Mouse (Mus musculus) myocyte (in vitro differentiated cells): ENCODE data around the gene Acbd4. TPM values are rescaled to one million over a fixed set of nuclear protein-coding genes. Genes with fewer than 3 reads are reported as not detected.

Experiments used
- H3K27me3 ChIP-seq: one replicate; pipeline ENCODE4 v1.6.1; 2011; ENCODE audit not compliant: control insufficient read depth, insufficient read depth, insufficient read length
- H3K36me3 ChIP-seq: one replicate; pipeline ENCODE4 v1.6.1; 2011; ENCODE audit not compliant: control insufficient read depth, insufficient read depth
- H3K4me2 ChIP-seq: one replicate; pipeline ENCODE4 v1.6.1; 2011; ENCODE audit warnings: low read depth, control low read depth
- H3K4me3 ChIP-seq: one replicate; pipeline ENCODE4 v1.5.1; 2011; ENCODE audit warnings: mild to moderate bottlenecking, control low read depth, moderate library complexity
- H3K79me2 ChIP-seq: one replicate; pipeline ENCODE4 v1.6.1; 2011; ENCODE audit not compliant: control insufficient read depth, insufficient read depth
- H3ac ChIP-seq: one replicate; pipeline ENCODE4 v1.6.1; 2011; ENCODE audit not compliant: control insufficient read depth, insufficient read length
- CEBPB ChIP-seq: IDR thresholded peaks from 2 replicates; pipeline ENCODE4 v1.6.1; 2011; ENCODE audit warnings: mild to moderate bottlenecking, moderate library complexity; ENCODE audit not compliant: poor library complexity, insufficient read depth, severe bottlenecking
- E2F4 ChIP-seq: IDR thresholded peaks from one replicate; pipeline ENCODE4 v1.6.1; 2011; ENCODE audit warnings: mild to moderate bottlenecking, control low read depth, moderate library complexity; ENCODE audit not compliant: insufficient read depth
- MAX ChIP-seq: IDR thresholded peaks from one replicate; pipeline ENCODE4 v1.6.1; 2011; ENCODE audit warnings: low read depth, mild to moderate bottlenecking, control low read depth
- MYOD1 ChIP-seq, 3 experiments: IDR thresholded peaks; one replicate each; pipeline ENCODE4 v1.6.1; 2011; ENCODE audit warnings: control low read depth in 2 of 3, low read depth in 2 of 3, mild to moderate bottlenecking in 2 of 3, moderate library complexity in 1 of 3; ENCODE audit not compliant: insufficient read length in 2 of 3, control insufficient read depth in 1 of 3
- MYOG ChIP-seq, 3 experiments: IDR thresholded peaks; one replicate each; pipeline ENCODE4 v1.6.1; 2011; ENCODE audit warnings: control low read depth in 2 of 3, low read depth in 2 of 3, mild to moderate bottlenecking in 2 of 3; ENCODE audit not compliant: insufficient read length in 2 of 3, control insufficient read depth in 1 of 3, insufficient read depth in 1 of 3
- POLR2A ChIP-seq: IDR thresholded peaks from one replicate; pipeline ENCODE4 v1.6.1; 2011; ENCODE audit warnings: low read depth, mild to moderate bottlenecking, control low read depth, moderate library complexity; ENCODE audit not compliant: insufficient read length
- POLR2AphosphoS2 ChIP-seq: IDR thresholded peaks from one replicate; pipeline ENCODE4 v1.6.1; 2011; ENCODE audit warnings: low read depth, control low read depth; ENCODE audit not compliant: insufficient read length
- REST ChIP-seq: IDR thresholded peaks from one replicate; pipeline ENCODE4 v1.6.1; 2011; ENCODE audit warnings: mild to moderate bottlenecking, control low read depth, moderate library complexity; ENCODE audit not compliant: insufficient read depth, insufficient read length
- SRF ChIP-seq: IDR thresholded peaks from one replicate; pipeline ENCODE4 v1.6.1; 2011; ENCODE audit warnings: low read depth; ENCODE audit not compliant: control insufficient read depth, insufficient read length
- TCF12 ChIP-seq: IDR thresholded peaks from one replicate; pipeline ENCODE4 v1.6.1; 2011; ENCODE audit warnings: mild to moderate bottlenecking, control low read depth; ENCODE audit not compliant: poor library complexity, insufficient read depth, severe bottlenecking
- TCF3 ChIP-seq: IDR thresholded peaks from one replicate; pipeline ENCODE4 v1.6.1; 2011; ENCODE audit warnings: low read depth, control low read depth; ENCODE audit not compliant: insufficient read length
- USF1 ChIP-seq: IDR thresholded peaks from one replicate; pipeline ENCODE4 v1.6.1; 2011; ENCODE audit warnings: low read depth, mild to moderate bottlenecking, control low read depth, moderate library complexity
- polyA plus RNA-seq: library from polyadenylated mRNA; unstranded; fragments of >200 nt; fragmentation: generic; extraction: Trizol; gene quantifications from one replicate; pipeline ENCODE4 v1.2.1, GENCODE M21; 2012; ENCODE audit warnings: missing spikeins

The Acbd4 gene
- polyA plus RNA-seq, 1 experiment, result 55.2 TPM

DNA sequence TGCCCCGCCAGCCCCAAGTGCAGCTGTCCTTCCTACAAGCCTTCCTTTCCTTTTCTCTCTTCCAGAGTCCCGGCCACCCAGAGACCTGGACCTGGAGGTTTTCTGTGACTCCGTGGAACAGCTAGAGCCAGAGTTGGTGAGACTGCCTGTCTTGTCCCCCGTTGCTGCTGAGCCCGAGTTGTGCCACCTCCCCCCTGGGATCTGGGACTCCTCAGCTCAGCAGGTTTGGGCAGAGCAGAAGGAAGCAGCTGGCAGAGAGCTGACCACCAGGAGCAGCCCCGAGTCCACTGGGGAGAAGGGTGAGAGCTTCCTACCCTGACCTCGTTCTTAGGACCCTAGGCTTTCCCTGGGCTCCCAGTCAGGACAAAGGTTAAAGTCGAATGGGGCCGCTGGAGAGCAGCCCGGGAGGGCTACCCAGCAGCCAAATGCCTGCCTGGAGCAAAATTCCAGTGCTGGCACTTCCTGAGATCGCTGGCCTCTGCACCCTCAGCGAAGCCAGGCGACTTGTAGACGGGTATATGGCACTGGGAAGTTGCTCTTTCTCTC lies 3.8 kb downstream of the Acbd4 start:
- Histone ChIP-seq H3K36me3 (peaks cover 7% of the 10 kb centered on the region), H3K4me2 (no peak overlapping the region), H3ac (no peak overlapping the region), H3K4me3 (no peak overlapping the region), H3K79me2 (peaks cover 10% of the 10 kb centered on the region), H3K27me3 (no peaks in the 10 kb centered on the region)
- TF ChIP-seq MYOD1 (IDR thresholded peaks at IDR 0.05; ENCODE audit: control insufficient read depth in 1 of 3, insufficient read length in 2 of 3, low read depth in 2 of 3), result no peak
- TF ChIP-seq MYOG (IDR thresholded peaks at IDR 0.05; ENCODE audit: control insufficient read depth in 1 of 3, insufficient read depth in 1 of 3, insufficient read length in 2 of 3, low read depth in 2 of 3), result no peak
- TF ChIP-seq USF1, result no peak
- TF ChIP-seq SRF, result no peak
- TF ChIP-seq REST, result no peak
- no peak for TF ChIP-seq MAX
- no peak for TF ChIP-seq POLR2AphosphoS2
- TF ChIP-seq TCF12, result no peak
- TF ChIP-seq E2F4, result no peak

- no peak overlapping the region for H3K4me3 ChIP-seq
- H3K79me2 ChIP-seq, result peaks cover 6% of the 10 kb centered on the region
- no peak overlapping the region for H3K4me2 ChIP-seq
- no peak overlapping the region for H3ac ChIP-seq
- TF ChIP-seq TCF3 (no peak), TCF12 (no peak), USF1 (no peak), SRF (no peak), CEBPB (no peak), POLR2AphosphoS2 (no peak)
- peaks cover 7% of the 10 kb centered on the region for H3K36me3 ChIP-seq
- H3K27me3 ChIP-seq, result no peaks in the 10 kb centered on the region
These were observed 4.3 kb downstream of the Acbd4 start for GRCm38 (mm10) chr11:103105810-103106209.

- no peaks in the 10 kb centered on the region for H3K27me3 ChIP-seq
- no peak overlapping the region for H3K4me3 ChIP-seq
- TF ChIP-seq MAX (no peak), REST (no peak), TCF12 (no peak), CEBPB (no peak), TCF3 (no peak), MYOG (IDR thresholded peaks at IDR 0.05; ENCODE audit: control insufficient read depth in 1 of 3, insufficient read depth in 1 of 3, insufficient read length in 2 of 3, low read depth in 2 of 3) (no peak), POLR2AphosphoS2 (no peak), MYOD1 (IDR thresholded peaks at IDR 0.05; ENCODE audit: control insufficient read depth in 1 of 3, insufficient read length in 2 of 3, low read depth in 2 of 3) (no peak), SRF (no peak), POLR2A (no peak), USF1 (no peak), E2F4 (no peak)
- H3K4me2 ChIP-seq, result no peak overlapping the region
- no peak overlapping the region for H3ac ChIP-seq
- peaks cover 7% of the 10 kb centered on the region for H3K36me3 ChIP-seq
- peaks cover under 1% of the 10 kb centered on the region for H3K79me2 ChIP-seq
These were observed 4.9 kb downstream of the Acbd4 start for GRCm38 (mm10) chr11:103106386-103106785.

GRCm38 (mm10) chr11:103111301-103111700 lies 9.8 kb downstream of the Acbd4 start:
- H3K27me3 ChIP-seq, result no peaks in the 10 kb centered on the region
- H3K4me3 ChIP-seq, result no peak overlapping the region
- no peak overlapping the region for H3K4me2 ChIP-seq
- no peak overlapping the region for H3ac ChIP-seq
- H3K36me3 ChIP-seq, result peaks cover 7% of the 10 kb centered on the region
- no peak for TF ChIP-seq REST
- no peak for TF ChIP-seq POLR2AphosphoS2
- TF ChIP-seq MAX, result no peak
- no peak for TF ChIP-seq TCF3
- no peak for TF ChIP-seq SRF
- TF ChIP-seq POLR2A, result no peak
- TF ChIP-seq MYOG (IDR thresholded peaks at IDR 0.05; ENCODE audit: control insufficient read depth in 1 of 3, insufficient read depth in 1 of 3, insufficient read length in 2 of 3, low read depth in 2 of 3), result no peak
- no peak for TF ChIP-seq CEBPB
- TF ChIP-seq USF1, result no peak
- TF ChIP-seq TCF12, result no peak
- no peak for TF ChIP-seq E2F4
- TF ChIP-seq MYOD1 (IDR thresholded peaks at IDR 0.05; ENCODE audit: control insufficient read depth in 1 of 3, insufficient read length in 2 of 3, low read depth in 2 of 3), result no peak
- peaks cover 9% of the 10 kb centered on the region for H3K79me2 ChIP-seq

DNA sequence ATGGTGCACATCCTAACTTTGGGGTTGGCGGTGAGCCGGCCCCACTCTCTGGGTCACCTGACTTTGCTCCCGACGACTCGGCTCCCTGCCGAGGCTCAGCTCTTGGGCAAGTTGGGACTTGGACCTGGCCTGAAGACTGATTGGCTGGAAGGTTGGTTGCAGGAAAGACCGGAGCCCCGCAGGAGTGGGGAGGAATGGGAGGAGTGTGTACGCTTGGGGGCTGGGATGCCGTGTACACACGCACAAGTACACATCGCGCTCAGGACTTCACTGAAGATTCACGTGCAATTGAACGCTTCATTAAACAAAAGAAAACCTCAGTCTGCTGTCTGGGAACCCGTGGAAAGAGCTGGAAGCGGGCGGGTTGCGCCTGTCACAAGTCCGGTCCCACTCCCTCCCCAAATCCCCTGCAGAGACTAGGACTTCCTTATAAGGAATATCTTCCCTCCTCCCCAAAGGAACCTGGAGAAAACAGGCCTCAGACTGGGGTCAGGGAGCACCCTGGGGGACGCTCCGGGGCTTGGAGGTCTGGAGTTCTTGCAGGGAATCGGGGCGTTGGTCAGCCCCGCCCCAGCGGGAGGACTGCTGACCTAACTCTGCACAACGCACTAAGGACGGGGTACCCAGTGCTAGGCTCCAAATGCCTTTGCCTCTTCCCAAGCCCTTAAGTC lies 10.5 kb downstream of the Acbd4 start:
- no peak overlapping the region for H3ac ChIP-seq
- no peak overlapping the region for H3K4me2 ChIP-seq
- TF ChIP-seq TCF3 (no peak), USF1 (no peak), MYOD1 (IDR thresholded peaks at IDR 0.05; ENCODE audit: control insufficient read depth in 1 of 3, insufficient read length in 2 of 3, low read depth in 2 of 3) (no peak), REST (no peak), MAX (no peak), SRF (no peak), MYOG (IDR thresholded peaks at IDR 0.05; ENCODE audit: control insufficient read depth in 1 of 3, insufficient read depth in 1 of 3, insufficient read length in 2 of 3, low read depth in 2 of 3) (no peak), POLR2A (no peak), POLR2AphosphoS2 (no peak), TCF12 (no peak), E2F4 (no peak), CEBPB (no peak)
- H3K79me2 ChIP-seq, result peaks cover 12% of the 10 kb centered on the region
- H3K36me3 ChIP-seq, result peaks cover 7% of the 10 kb centered on the region
- H3K27me3 ChIP-seq, result no peaks in the 10 kb centered on the region
- no peak overlapping the region for H3K4me3 ChIP-seq
